Mouse (Mus musculus): Measurements from ENCODE around the gene Gm12355.

GRCm38 (mm10) chr11:98640091-98640490 is 14.6 kb upstream of the Gm12355 start:
- no peak for TF ChIP-seq CTCF (conservative IDR thresholded peaks at IDR 0.05; ENCODE audit: low read length)
- no peak for TF ChIP-seq POU5F1 (IDR thresholded peaks at IDR 0.05; ENCODE audit: borderline replicate concordance, low read length)
- TF ChIP-seq NANOG (IDR thresholded peaks at IDR 0.05; ENCODE audit: borderline replicate concordance, low read length) = no peak

Measured in E14TG2a.4 (cell line).